Mouse (Mus musculus) embryonic fibroblast, embryonic 13.5 days (primary cell): Measurements from ENCODE around the gene Atp6v0e.

Experiments used
- CTCF ChIP-seq: IDR thresholded peaks from 2 replicates; pipeline ENCODE4 v1.5.1; 2011; ENCODE audit warnings: mild to moderate bottlenecking, control low read depth, low read length, moderate library complexity, borderline replicate concordance; ENCODE audit not compliant: insufficient read depth
- POLR2A ChIP-seq: IDR thresholded peaks from 2 replicates; pipeline ENCODE4 v1.6.1; 2011; ENCODE audit warnings: low read depth, mild to moderate bottlenecking, control low read depth, low read length, moderate library complexity

- TF ChIP-seq CTCF (no peak), POLR2A (no peak)
These were observed 37.5 kb upstream of the Atp6v0e start for GRCm38 (mm10) chr17:26625521-26626010.
